Mouse (Mus musculus) lung, adult 2 months (tissue): ENCODE measurements around the gene Olfr822. TPM values are rescaled to one million over a fixed set of nuclear protein-coding genes. Genes with fewer than 3 reads are reported as not detected.
"Not testable (repeated sequence)": the region's sequence is repeated elsewhere in the genome, so short reads cannot be mapped to it uniquely, and the experiment has no call there.

ENCODE experiments used
- DNase-seq: peaks from one replicate; pipeline ENCODE4 v3.0.0; 2022
- H3K4me1 ChIP-seq: fragments of 200-500 bp; 2 replicates; pipeline ENCODE4 v1.6.1; 2011; ENCODE audit warnings: low read length; ENCODE audit not compliant: control insufficient read depth, insufficient read depth
- H3K4me3 ChIP-seq: fragments of 200-500 bp; replicated peaks from 2 replicates; pipeline ENCODE3; 2011; ENCODE audit warnings: low read depth, mild to moderate bottlenecking, control low read depth, low read length; ENCODE audit errors: extremely low read depth
- CTCF ChIP-seq: fragments of 200-500 bp; IDR thresholded peaks from 2 replicates; pipeline ENCODE4 v1.5.1; 2011; ENCODE audit warnings: mild to moderate bottlenecking, low read length, control low read depth; ENCODE audit not compliant: insufficient read depth
- POLR2A ChIP-seq: fragments of 200-500 bp; IDR thresholded peaks from 2 replicates; pipeline ENCODE4 v1.6.1; 2011; ENCODE audit warnings: low read depth, mild to moderate bottlenecking, control low read depth, low read length, borderline replicate concordance; ENCODE audit errors: extremely low read depth
- WGBS: fragments of 180-500 bp; shearing (Covaris S2); methylation state at CpG from one replicate; pipeline ENCODE4 v1.1.7; 2018; 5-methylcytosine and 5-hydroxymethylcytosine counted together
- polyA plus RNA-seq: library from polyadenylated mRNA; depleted of rRNA; stranded (reverse); fragments of >200 nt; gene quantifications from 2 replicates; pipeline ENCODE4 v1.2.3, GENCODE M21; 2012; rRNA removed

Gene Olfr822
- not detected in 2 replicates for polyA plus RNA-seq

DNA sequence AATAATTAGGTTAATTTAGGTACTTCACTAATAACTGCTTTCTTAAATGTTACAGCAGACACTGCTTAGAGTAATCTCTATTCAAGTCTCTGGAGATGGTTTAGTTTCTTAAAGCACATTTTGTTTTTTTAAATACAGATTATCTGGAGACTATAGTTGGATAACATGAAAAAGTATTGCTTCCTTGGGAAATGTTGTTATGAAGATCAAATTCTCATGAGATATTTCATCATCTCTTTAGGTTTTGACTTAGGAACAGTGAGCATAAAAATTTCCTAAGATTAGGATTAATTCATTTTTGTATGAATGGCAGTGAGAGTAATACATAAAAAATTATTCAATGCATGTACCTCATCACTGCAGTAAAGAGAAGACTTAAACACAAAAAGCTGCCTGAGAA, at the start of gene Olfr822:
Gene Olfr822 (plus strand): TSS at position 301 of the 400 bp plus-strand sequence.
- Histone ChIP-seq H3K4me1 (no peaks in the 10 kb centered on the region), H3K4me3 (no peak within 1 kb of the TSS)
- DNase-seq = no peak
- TF ChIP-seq POLR2A (no peak), CTCF (no peak)

DNA sequence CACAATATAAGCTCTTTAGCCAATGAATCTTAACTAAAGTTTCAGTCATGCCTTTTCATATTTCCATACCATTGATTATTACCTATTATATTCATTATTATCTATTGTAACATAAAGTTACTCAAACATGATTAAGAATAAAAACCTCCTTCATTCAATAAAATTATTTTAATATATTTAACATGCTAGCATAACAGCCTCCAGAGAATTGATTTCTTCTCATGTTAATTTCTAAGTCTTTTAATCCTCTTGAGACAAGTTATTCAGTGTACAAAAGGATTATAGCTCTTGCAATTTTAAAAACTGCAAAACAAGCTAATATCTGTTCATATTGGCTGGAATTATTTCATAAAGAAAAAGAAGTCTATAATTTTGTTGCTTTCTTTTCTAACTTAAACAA, 41.0 kb upstream of the Olfr822 start, which contains the start of gene Olfr821:
Gene Olfr821 (plus strand): TSS at position 301 of the 400 bp plus-strand sequence.
- TF ChIP-seq POLR2A = no peak
- TF ChIP-seq CTCF = no peak
- Histone ChIP-seq H3K4me1 (no peaks in the 10 kb centered on the region), H3K4me3 (no peak within 1 kb of the TSS)
- no peak for DNase-seq

DNA sequence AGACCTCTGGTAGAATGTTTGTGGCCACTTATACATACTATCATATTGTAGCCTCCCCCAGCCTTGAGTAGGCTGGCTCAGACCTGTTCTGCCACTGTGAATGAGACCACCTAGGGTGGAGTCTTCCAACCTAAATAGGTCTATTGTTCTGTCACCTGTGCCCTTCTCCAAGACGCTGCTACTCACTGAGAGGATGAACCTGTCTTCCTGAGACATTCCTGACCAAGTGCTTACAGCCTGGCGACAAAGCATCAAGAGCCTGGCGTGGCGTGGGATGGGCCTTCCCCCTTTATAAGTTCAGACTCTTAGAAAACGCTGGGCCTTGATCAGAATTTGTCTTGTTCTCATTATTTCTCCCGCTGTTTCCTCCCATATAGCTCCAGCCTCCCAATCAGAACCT, 33.9 kb upstream of the Olfr822 start:
- 63% methylated on average over 6 of the region's 6 CpGs for WGBS
- no peaks in the 10 kb centered on the region for H3K4me1 ChIP-seq
- H3K4me3 ChIP-seq = no peak overlapping the region
- TF ChIP-seq CTCF = no peak
- no peak for TF ChIP-seq POLR2A
- no peak for DNase-seq

DNA sequence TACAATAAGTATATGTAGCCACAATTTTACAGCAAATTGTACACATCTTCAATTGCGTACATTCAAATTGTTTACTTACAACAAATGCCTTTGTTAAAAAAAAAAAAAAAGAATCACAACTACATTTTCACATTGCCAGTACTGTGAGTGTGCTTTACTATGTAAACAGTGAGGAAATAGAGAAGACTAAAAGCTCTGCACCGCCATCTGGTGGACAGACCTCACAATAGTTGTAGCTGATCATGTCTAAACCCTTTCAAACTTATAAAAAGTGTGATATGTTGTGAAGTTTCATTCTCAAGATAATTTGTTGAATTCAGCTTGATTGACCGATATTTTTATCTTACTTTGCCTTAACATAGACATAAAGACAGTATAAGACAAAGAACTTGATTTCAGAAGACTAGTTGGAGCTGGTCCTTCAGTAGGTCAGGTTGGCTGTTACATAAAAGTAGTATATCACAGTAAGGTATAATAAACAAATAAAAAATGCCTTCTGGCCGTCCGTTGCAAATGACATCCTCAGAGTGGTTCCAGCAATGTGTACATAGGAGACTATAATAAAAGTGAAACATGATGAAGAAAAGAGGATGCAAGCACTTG, 21.9 kb downstream of the Olfr822 start:
- TF ChIP-seq POLR2A (no peak), CTCF (no peak)
- DNase-seq = no peak
- Histone ChIP-seq H3K4me3 (no peak overlapping the region), H3K4me1 (no peaks in the 10 kb centered on the region)
- 10% methylated on average over 5 of the region's 5 CpGs for WGBS

DNA sequence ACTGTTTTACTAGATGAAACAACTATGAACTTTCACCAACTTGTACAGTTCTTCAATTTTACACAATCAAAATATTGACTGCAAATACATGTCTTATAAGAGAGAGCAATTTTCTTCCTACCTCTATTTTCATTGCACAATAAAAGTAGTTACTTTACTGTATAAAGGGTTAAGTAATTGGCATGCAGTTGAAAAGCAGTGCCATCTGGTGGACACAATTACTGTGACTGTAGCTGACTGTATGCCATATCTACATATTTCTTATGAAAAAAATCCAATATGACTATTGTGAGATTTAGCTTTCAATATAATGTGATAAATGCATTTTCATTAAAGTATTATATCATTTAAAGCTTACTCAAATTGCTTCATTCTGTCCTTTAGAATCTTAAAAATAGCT, 25.1 kb downstream of the Olfr822 start:
- TF ChIP-seq POLR2A (no peak), CTCF (no peak)
- DNase-seq = no peak
- no peak overlapping the region for H3K4me3 ChIP-seq
- no peaks in the 10 kb centered on the region for H3K4me1 ChIP-seq

DNA sequence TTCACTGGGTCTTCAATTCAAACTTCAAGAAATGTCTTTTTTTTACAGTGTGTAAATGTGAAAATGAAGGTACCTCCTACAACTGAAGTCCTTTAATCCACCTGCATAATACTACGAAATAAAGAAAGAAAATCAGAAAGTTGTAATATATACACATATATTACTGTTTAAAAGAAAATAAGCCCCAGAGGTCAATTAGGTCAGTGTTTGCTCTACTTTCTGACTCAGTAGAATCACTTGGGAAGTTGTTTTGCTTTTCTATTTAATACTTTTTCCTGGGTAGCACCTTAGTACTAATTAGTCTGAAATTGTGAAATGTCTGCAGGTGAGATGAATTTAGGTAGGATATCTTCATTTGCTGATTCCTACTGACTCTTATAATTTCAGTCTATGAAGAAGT, 44.3 kb downstream of the Olfr822 start, which contains the start of gene Olfr823:
Gene Olfr823 (minus strand): TSS at position 101 of the 400 bp plus-strand sequence.
- WGBS = 71% methylated on average over 1 of the region's 1 CpGs
- not testable (repeated sequence) for DNase-seq, H3K4me3 ChIP-seq, H3K4me1 ChIP-seq

DNA sequence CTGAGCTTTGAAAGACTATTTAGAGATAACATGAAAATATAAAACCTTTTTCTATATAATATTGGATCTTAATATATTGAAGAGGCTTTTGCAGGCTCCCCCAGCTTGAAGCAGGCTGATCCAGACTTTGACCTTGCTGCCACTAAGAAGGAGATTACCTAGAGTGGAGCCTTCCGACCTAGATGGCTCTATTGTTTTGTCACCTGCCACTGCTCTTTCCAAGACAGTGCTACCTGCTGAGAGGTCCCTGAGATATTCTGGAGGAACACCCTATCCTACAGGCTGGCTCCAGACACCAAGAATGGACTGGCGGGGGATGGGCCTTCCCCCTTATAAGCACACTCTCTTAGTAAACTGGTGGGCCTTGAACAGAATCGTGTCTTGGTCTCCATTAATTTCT, 45.0 kb downstream of the Olfr822 start:
- DNase-seq, H3K4me3 ChIP-seq, H3K4me1 ChIP-seq: not testable (repeated sequence)
- WGBS = 69% methylated on average over 3 of the region's 3 CpGs

Other genes starting within 250 kb of the Olfr822 start
- not detected in 2 replicates for gene Olfr812, start 225.1 kb upstream of the Olfr822 start, polyA plus RNA-seq
- gene Olfr813, start 215.8 kb upstream of the Olfr822 start, polyA plus RNA-seq = not detected in 2 replicates
- not detected in 2 replicates for gene Olfr814, start 191.4 kb upstream of the Olfr822 start, polyA plus RNA-seq
- not detected in 2 replicates for gene Olfr815, start 165.3 kb upstream of the Olfr822 start, polyA plus RNA-seq
- not detected in 2 replicates for gene Olfr816, start 155.6 kb upstream of the Olfr822 start, polyA plus RNA-seq
- gene Olfr818, start 122.1 kb upstream of the Olfr822 start, polyA plus RNA-seq = not detected in 2 replicates
- gene Olfr819, start 103.9 kb upstream of the Olfr822 start, polyA plus RNA-seq = not detected in 2 replicates
- not detected in 2 replicates for gene Olfr247, start 95.1 kb upstream of the Olfr822 start, polyA plus RNA-seq
- not detected in 2 replicates for gene Gm10310, start 86.1 kb upstream of the Olfr822 start, polyA plus RNA-seq
- gene Olfr820, start 58.6 kb upstream of the Olfr822 start, polyA plus RNA-seq = not detected in 2 replicates
- not detected in 2 replicates for gene Olfr821, start 40.9 kb upstream of the Olfr822 start, polyA plus RNA-seq
- gene Olfr823, start 44.2 kb downstream of the Olfr822 start, polyA plus RNA-seq = not detected in 2 replicates
- gene Olfr824, start 58.8 kb downstream of the Olfr822 start, polyA plus RNA-seq = not detected in 2 replicates
- gene Olfr825, start 95.6 kb downstream of the Olfr822 start, polyA plus RNA-seq = not detected in 2 replicates
- not detected in 2 replicates for gene Olfr826, start 113.0 kb downstream of the Olfr822 start, polyA plus RNA-seq
- gene Olfr827, start 143.2 kb downstream of the Olfr822 start, polyA plus RNA-seq = not detected in 2 replicates
- not detected in 2 replicates for gene Neurod4, start 209.0 kb downstream of the Olfr822 start, polyA plus RNA-seq